Mouse (Mus musculus) heart, embryonic 12.5 days (tissue): ENCODE data around the gene Tnfrsf4. TPM values are rescaled to one million over a fixed set of nuclear protein-coding genes. Genes with fewer than 3 reads are reported as not detected.
A peak's percentile ranks its signal among the peaks of the same experiment; 100 is the strongest.

Experiments
- ATAC-seq: fragments of 200-750 bp; cut with Nextera tagmentation; 2 replicates; pipeline ENCODE4 v1.8.0; 2017; ENCODE audit warnings: moderate TSS enrichment, moderate library complexity; ENCODE audit not compliant: insufficient number of reproducible peaks, low FRiP score
- H3K27ac ChIP-seq: fragments of 300-500 bp; sonication (generic); 2 replicates; pipeline ENCODE4 v1.5.1; 2016; ENCODE audit warnings: mild to moderate bottlenecking, moderate library complexity; ENCODE audit not compliant: poor library complexity, severe bottlenecking
- H3K27me3 ChIP-seq: fragments of 300-500 bp; sonication (generic); replicated peaks from 2 replicates; pipeline ENCODE4 v1.6.1; 2016; ENCODE audit warnings: mild to moderate bottlenecking, moderate library complexity
- H3K36me3 ChIP-seq: fragments of 300-500 bp; sonication (generic); 2 replicates; pipeline ENCODE4 v1.6.1; 2016; ENCODE audit warnings: mild to moderate bottlenecking, moderate library complexity
- H3K4me1 ChIP-seq: fragments of 300-500 bp; sonication (generic); replicated peaks from 2 replicates; pipeline ENCODE4 v1.6.1; 2016; ENCODE audit warnings: mild to moderate bottlenecking
- H3K4me2 ChIP-seq: fragments of 300-500 bp; sonication (generic); 2 replicates; pipeline ENCODE4 v1.6.1; 2016; ENCODE audit warnings: mild to moderate bottlenecking, moderate library complexity
- H3K4me3 ChIP-seq: fragments of 300-500 bp; sonication (generic); 2 replicates; pipeline ENCODE4 v1.5.1; 2016; ENCODE audit warnings: mild to moderate bottlenecking
- H3K9ac ChIP-seq: fragments of 300-500 bp; sonication (generic); 2 replicates; pipeline ENCODE4 v1.6.1; 2016; ENCODE audit warnings: mild to moderate bottlenecking, moderate library complexity
- H3K9me3 ChIP-seq: fragments of 300-500 bp; sonication (generic); replicated peaks from 2 replicates; pipeline ENCODE4 v1.6.1; 2016; ENCODE audit warnings: mild to moderate bottlenecking, moderate library complexity
- WGBS: fragments of 180-500 bp; shearing (Covaris S2); methylation state at CpG from one replicate; pipeline ENCODE4 v1.1.7; 2016; 5-methylcytosine and 5-hydroxymethylcytosine counted together
- polyA plus RNA-seq: library from polyadenylated mRNA; unstranded; fragments of >200 nt; fragmentation: Nextera tagmentation; extraction: Ambion mirVana; gene quantifications from 2 replicates; pipeline ENCODE4 v1.2.1, GENCODE M21; 2016

Gene Tnfrsf4
- polyA plus RNA-seq: 0.37 TPM in 1 of 2 replicates, not detected in the other

DNA sequence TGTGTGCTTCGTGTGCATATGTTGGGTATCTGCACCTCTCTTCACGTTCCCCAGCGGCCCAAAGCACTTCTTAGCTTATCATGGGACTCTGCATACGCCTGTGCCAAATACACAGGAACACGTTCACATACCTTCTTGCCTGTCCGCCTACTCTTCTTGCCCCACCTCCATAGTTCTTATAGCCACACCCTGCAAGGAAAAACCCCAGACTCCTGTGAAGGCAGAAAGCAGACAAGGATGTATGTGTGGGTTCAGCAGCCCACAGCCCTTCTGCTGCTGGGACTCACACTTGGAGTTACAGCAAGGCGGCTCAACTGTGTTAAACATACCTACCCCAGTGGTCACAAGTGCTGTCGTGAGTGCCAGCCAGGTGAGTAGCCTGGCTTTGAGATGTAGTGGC is at the start of gene Tnfrsf4:
Gene Tnfrsf4 (plus strand): TSS at position 207 of the 400 bp plus-strand sequence.
- H3K27ac ChIP-seq: no peak within 1 kb of the TSS
- no peak for ATAC-seq
- H3K9me3 ChIP-seq: no peaks in the 10 kb centered on the region
- 0 out of 2 replicates have a peak, but pooled peaks cover 4% of the 10 kb centered on the region for H3K4me1 ChIP-seq
- peaks cover 63% of the 10 kb centered on the region for H3K36me3 ChIP-seq
- 81% methylated on average over 8 of the region's 8 CpGs for WGBS
- H3K27me3 ChIP-seq: no peaks in the 10 kb centered on the region
- no peak within 1 kb of the TSS for H3K4me2 ChIP-seq
- H3K4me3 ChIP-seq: no peak within 1 kb of the TSS
- no peak within 1 kb of the TSS for H3K9ac ChIP-seq

- H3K27me3 ChIP-seq: no peaks in the 10 kb centered on the region
- H3K27ac ChIP-seq: no peak overlapping the region
- H3K4me3 ChIP-seq: no peak overlapping the region
- no peak overlapping the region for H3K4me2 ChIP-seq
- H3K4me1 ChIP-seq: peaks cover 24% of the 10 kb centered on the region
- H3K9me3 ChIP-seq: no peaks in the 10 kb centered on the region
- WGBS: 89% methylated on average over 11 of the region's 11 CpGs
- no peak overlapping the region; the same call in 1 of the 2 replicates for H3K9ac ChIP-seq
- ATAC-seq: no peak
- peaks cover 31% of the 10 kb centered on the region for H3K36me3 ChIP-seq
Measured at GRCm38 (mm10) chr4:155964396-155964795, 49.2 kb upstream of the Tnfrsf4 start.

DNA sequence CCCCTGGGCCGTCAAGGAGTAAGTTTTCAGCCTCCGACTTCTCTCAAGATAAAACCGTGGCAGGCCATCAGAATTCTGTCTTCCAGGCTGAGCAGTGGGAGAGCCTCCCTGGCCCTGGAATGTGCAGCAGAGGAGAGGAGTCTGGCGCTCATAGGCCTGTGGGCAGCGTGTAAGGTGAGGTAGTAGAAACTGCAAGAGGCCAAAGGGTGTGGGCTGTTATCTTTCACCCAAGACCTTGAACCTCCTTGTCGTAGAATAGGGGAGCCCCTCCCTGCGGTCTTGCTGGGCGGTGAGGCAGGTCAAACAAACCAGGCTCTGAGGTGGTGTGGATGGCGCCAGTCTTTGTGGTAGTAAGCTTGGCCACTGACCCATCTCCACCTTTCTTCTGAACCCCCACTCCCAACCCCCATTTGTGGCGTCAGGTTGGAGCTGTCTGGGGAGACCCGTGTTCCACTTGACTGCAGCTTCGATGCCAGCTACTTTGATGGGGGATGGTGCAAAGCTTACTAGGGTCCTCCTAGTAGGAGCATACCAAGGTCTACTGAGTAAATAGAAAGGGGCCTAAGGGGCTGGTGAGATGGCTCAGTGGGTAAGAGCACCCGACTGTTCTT is 44.5 kb upstream of the Tnfrsf4 start:
- no peaks in the 10 kb centered on the region for H3K4me1 ChIP-seq
- H3K9me3 ChIP-seq: no peaks in the 10 kb centered on the region
- no peaks in the 10 kb centered on the region for H3K27me3 ChIP-seq
- WGBS: 63% methylated on average over 13 of the region's 13 CpGs
- ATAC-seq: no peak; the same call in 1 of the 2 replicates
- no peak overlapping the region for H3K4me2 ChIP-seq
- H3K27ac ChIP-seq: no peak overlapping the region
- H3K4me3 ChIP-seq: no peak overlapping the region
- peaks cover 21% of the 10 kb centered on the region for H3K36me3 ChIP-seq
- no peak overlapping the region for H3K9ac ChIP-seq

- no peaks in the 10 kb centered on the region for H3K27me3 ChIP-seq
- H3K4me2 ChIP-seq: no peak overlapping the region
- WGBS: 86% methylated on average over 5 of the region's 5 CpGs
- no peaks in the 10 kb centered on the region for H3K4me1 ChIP-seq
- no peak overlapping the region for H3K9ac ChIP-seq
- ATAC-seq: no peak
- H3K27ac ChIP-seq: no peak overlapping the region
- no peaks in the 10 kb centered on the region for H3K9me3 ChIP-seq
- H3K36me3 ChIP-seq: peaks cover 14% of the 10 kb centered on the region
- H3K4me3 ChIP-seq: no peak overlapping the region
Measured at GRCm38 (mm10) chr4:155970286-155970685, 43.4 kb upstream of the Tnfrsf4 start.

DNA sequence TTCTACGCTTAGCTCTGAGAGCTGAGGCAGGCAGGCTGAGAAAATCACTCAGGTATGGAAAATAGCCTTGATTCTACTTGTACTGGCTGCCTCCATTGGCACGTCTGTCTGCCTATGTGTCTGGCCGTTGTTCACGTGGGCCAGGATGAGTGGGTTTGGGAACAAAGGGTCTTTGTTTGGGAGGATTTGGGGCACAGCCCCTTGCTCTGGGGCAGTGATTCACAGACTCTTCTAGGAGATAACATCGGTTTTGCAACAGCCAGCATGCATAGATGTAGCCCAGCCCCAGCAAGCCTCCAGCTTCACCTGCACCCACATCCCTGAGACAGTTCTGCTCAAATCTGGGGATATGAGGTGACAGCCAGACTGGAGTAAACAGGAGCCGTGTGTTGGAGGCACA is 41.0 kb upstream of the Tnfrsf4 start:
- 77% methylated on average over 6 of the region's 6 CpGs for WGBS
- H3K36me3 ChIP-seq: no peaks in the 10 kb centered on the region
- H3K9me3 ChIP-seq: peaks cover 8% of the 10 kb centered on the region
- H3K4me2 ChIP-seq: no peak overlapping the region
- H3K4me3 ChIP-seq: no peak overlapping the region
- no peak for ATAC-seq
- no peak overlapping the region for H3K27ac ChIP-seq
- no peaks in the 10 kb centered on the region for H3K4me1 ChIP-seq
- H3K27me3 ChIP-seq: no peaks in the 10 kb centered on the region
- no peak overlapping the region for H3K9ac ChIP-seq

DNA sequence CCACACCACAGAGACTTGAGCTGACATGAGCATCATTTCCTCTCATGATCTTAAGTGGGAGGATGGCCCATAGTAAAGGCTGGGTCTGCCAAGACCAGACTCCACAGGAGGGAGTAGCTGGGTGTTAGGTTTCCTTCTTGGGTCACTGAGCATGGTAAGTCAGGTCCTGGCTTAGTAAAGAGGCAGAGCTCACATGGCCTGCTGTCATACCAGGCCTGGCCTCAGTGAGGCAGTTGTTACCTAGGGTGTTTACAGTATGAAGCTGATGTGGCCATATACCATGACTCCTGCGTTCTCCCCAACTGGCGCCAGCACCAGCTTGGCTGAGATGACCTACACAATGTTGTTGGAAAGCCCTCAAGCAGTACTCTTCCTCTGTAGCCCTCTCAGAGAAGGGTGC is 40.4 kb upstream of the Tnfrsf4 start:
- no peaks in the 10 kb centered on the region for H3K36me3 ChIP-seq
- no peak overlapping the region for H3K4me3 ChIP-seq
- H3K27me3 ChIP-seq: no peaks in the 10 kb centered on the region
- no peak overlapping the region for H3K9ac ChIP-seq
- no peak for ATAC-seq
- H3K27ac ChIP-seq: no peak overlapping the region
- H3K4me2 ChIP-seq: no peak overlapping the region
- WGBS: 75% methylated on average over 2 of the region's 2 CpGs
- no peaks in the 10 kb centered on the region for H3K4me1 ChIP-seq
- H3K9me3 ChIP-seq: peaks cover 8% of the 10 kb centered on the region

- H3K9me3 ChIP-seq: peaks cover 13% of the 10 kb centered on the region
- H3K4me3 ChIP-seq: no peak overlapping the region
- no peak overlapping the region for H3K27ac ChIP-seq
- ATAC-seq: no peak
- WGBS: 71% methylated on average over 12 of the region's 12 CpGs
- no peak overlapping the region for H3K4me2 ChIP-seq
- no peak overlapping the region for H3K9ac ChIP-seq
- H3K27me3 ChIP-seq: 0 out of 2 replicates have a peak, but pooled peaks cover 3% of the 10 kb centered on the region
- no peaks in the 10 kb centered on the region for H3K4me1 ChIP-seq
- H3K36me3 ChIP-seq: no peaks in the 10 kb centered on the region
Measured at GRCm38 (mm10) chr4:155981436-155982082, 32.1 kb upstream of the Tnfrsf4 start.

GRCm38 (mm10) chr4:155983788-155984187 is 29.9 kb upstream of the Tnfrsf4 start:
- Histone ChIP-seq H3K9ac (no peak overlapping the region), H3K36me3 (no peaks in the 10 kb centered on the region), H3K4me3 (no peak overlapping the region), H3K4me2 (no peak overlapping the region), H3K27ac (no peak overlapping the region), H3K9me3 (0 out of 2 replicates have a peak, but pooled peaks cover 5% of the 10 kb centered on the region), H3K4me1 (0 out of 2 replicates have a peak, but pooled peaks cover 6% of the 10 kb centered on the region), H3K27me3 (0 out of 2 replicates have a peak, but pooled peaks cover 3% of the 10 kb centered on the region)
- 10% methylated on average over 2 of the region's 2 CpGs for WGBS
- no peak for ATAC-seq

GRCm38 (mm10) chr4:155991211-155991907 is 22.3 kb upstream of the Tnfrsf4 start:
- H3K9ac ChIP-seq: peak overlapping the region; percentile 83
- 82% methylated on average over 22 of the region's 22 CpGs for WGBS
- H3K9me3 ChIP-seq: no peaks in the 10 kb centered on the region
- H3K36me3 ChIP-seq: peaks cover 16% of the 10 kb centered on the region
- H3K4me2 ChIP-seq: peak overlapping the region; percentile 97
- H3K27me3 ChIP-seq: no peaks in the 10 kb centered on the region
- peak overlapping the region; percentile 82 for H3K4me3 ChIP-seq
- H3K27ac ChIP-seq: no peak overlapping the region; the same call in 1 of the 2 replicates
- peaks cover 28% of the 10 kb centered on the region for H3K4me1 ChIP-seq
- no peak for ATAC-seq

DNA sequence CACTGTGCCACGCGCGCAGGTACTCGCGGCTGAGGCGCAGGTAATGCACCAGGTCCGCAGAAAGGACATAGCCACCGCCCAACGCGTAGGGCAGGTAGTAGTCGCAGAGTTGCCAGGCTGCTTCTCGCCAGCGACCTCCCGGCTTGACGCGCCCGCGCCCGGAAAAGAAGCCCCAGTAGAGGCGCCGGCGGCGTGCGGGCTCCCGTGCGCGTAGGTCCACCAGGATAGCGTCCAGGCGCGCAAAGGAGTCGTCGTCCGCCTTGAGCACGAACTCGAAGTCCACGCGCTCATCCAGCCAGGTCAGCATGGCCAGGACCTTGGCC is 21.8 kb upstream of the Tnfrsf4 start:
- peak overlapping the region; percentile 83 for H3K9ac ChIP-seq
- H3K4me1 ChIP-seq: peaks cover 28% of the 10 kb centered on the region
- H3K4me3 ChIP-seq: peak overlapping the region; percentile 82
- no peaks in the 10 kb centered on the region for H3K27me3 ChIP-seq
- H3K27ac ChIP-seq: peak overlapping the region; percentile 91
- peaks cover 21% of the 10 kb centered on the region for H3K36me3 ChIP-seq
- peak overlapping the region; percentile 97 for H3K4me2 ChIP-seq
- no peak for ATAC-seq
- WGBS: 24% methylated on average over 37 of the region's 37 CpGs
- H3K9me3 ChIP-seq: no peaks in the 10 kb centered on the region

- WGBS: under 1% methylated on average over 96 of the region's 99 CpGs
- ATAC-seq: peak; percentile 89
Measured at GRCm38 (mm10) chr4:155992241-155992905, 21.3 kb upstream of the Tnfrsf4 start, which contains the start of the genes B3galt6 and Sdf4. Gene B3galt6 (minus strand): TSS chr4:155992649. Gene Sdf4 (plus strand): TSS chr4:155992872.

More at GRCm38 (mm10) chr4:155992241-155992905, 21.3 kb upstream of the Tnfrsf4 start, which contains the start of the genes B3galt6 and Sdf4:
- Histone ChIP-seq H3K27ac (peak within 1 kb of the TSS; percentile 93), H3K4me1 (peaks cover 28% of the 10 kb centered on the region), H3K9ac (peak within 1 kb of the TSS; percentile 83), H3K9me3 (no peaks in the 10 kb centered on the region), H3K36me3 (peaks cover 26% of the 10 kb centered on the region), H3K4me3 (peak within 1 kb of the TSS; percentile 82), H3K27me3 (no peaks in the 10 kb centered on the region), H3K4me2 (peak within 1 kb of the TSS; percentile 97)
